Mouse (Mus musculus) heart, postnatal 0 days (tissue): ENCODE results near the gene Pam. TPM values are rescaled to one million over a fixed set of nuclear protein-coding genes. Genes with fewer than 3 reads are reported as not detected.

ENCODE experiments used
- ATAC-seq: fragments of 200-750 bp; cut with Nextera tagmentation; 2 replicates; pipeline ENCODE4 v1.8.0; 2017; ENCODE audit warnings: low read depth, moderate number of reproducible peaks, moderate library complexity; ENCODE audit not compliant: insufficient read depth
- DNase-seq: peaks from one replicate; pipeline ENCODE4 v3.0.0-alpha.2; 2016; ENCODE audit warnings: low spot score
- H3K27ac ChIP-seq: fragments of 300-500 bp; sonication (generic); 2 replicates; pipeline ENCODE4 v1.5.1; 2014; ENCODE audit warnings: low read depth, mild to moderate bottlenecking
- H3K27me3 ChIP-seq: fragments of 300-500 bp; sonication (generic); 2 replicates; pipeline ENCODE4 v1.6.1; 2014; ENCODE audit warnings: low read length, mixed read lengths; ENCODE audit not compliant: control insufficient read depth, insufficient read depth
- H3K36me3 ChIP-seq: fragments of 300-500 bp; sonication (generic); replicated peaks from 2 replicates; pipeline ENCODE4 v1.6.1; 2014; ENCODE audit warnings: low read length, mixed read lengths; ENCODE audit not compliant: control insufficient read depth, insufficient read depth
- H3K4me1 ChIP-seq: fragments of 300-500 bp; sonication (generic); 2 replicates; pipeline ENCODE4 v1.6.1; 2014; ENCODE audit warnings: antibody characterized with exemption; ENCODE audit not compliant: control insufficient read depth, insufficient read depth
- H3K4me2 ChIP-seq: fragments of 300-500 bp; sonication (generic); 2 replicates; pipeline ENCODE4 v1.6.1; 2014; ENCODE audit warnings: low read depth, mild to moderate bottlenecking, low read length, moderate library complexity
- H3K4me3 ChIP-seq: fragments of 300-500 bp; sonication (generic); 2 replicates; pipeline ENCODE4 v1.5.1; 2014; ENCODE audit warnings: low read depth, low read length
- H3K9ac ChIP-seq: fragments of 300-500 bp; sonication (generic); replicated peaks from 2 replicates; pipeline ENCODE4 v1.6.1; 2014; ENCODE audit warnings: low read depth, low read length, mixed read lengths
- H3K9me3 ChIP-seq: fragments of 300-500 bp; sonication (generic); replicated peaks from 2 replicates; pipeline ENCODE4 v1.6.1; 2016; ENCODE audit warnings: low read length; ENCODE audit not compliant: control insufficient read depth
- CTCF ChIP-seq: IDR thresholded peaks from 2 replicates; pipeline ENCODE4 v1.5.1; 2016; ENCODE audit warnings: antibody characterized with exemption, control low read depth, low read depth
- EP300 ChIP-seq: IDR thresholded peaks from 2 replicates; pipeline ENCODE4 v1.6.1; 2016; ENCODE audit warnings: antibody characterized with exemption, low read depth
- WGBS: fragments of 180-500 bp; shearing (Covaris S2); extraction: QIAGEN DNeasy Blood & Tissue Kit; methylation state at CpG from one replicate; pipeline ENCODE4 v1.1.7; 2014; 5-methylcytosine and 5-hydroxymethylcytosine counted together
- polyA plus RNA-seq: library from polyadenylated mRNA; unstranded; fragments of >200 nt; fragmentation: Nextera tagmentation; extraction: Ambion mirVana; gene quantifications from 2 replicates; pipeline ENCODE4 v1.2.1, GENCODE M21; 2015
- total RNA-seq: library from RNA; depleted of rRNA; stranded (reverse); fragments of >200 nt; gene quantifications from 2 replicates; pipeline ENCODE4 v1.2.3, GENCODE M21; 2014; ENCODE audit warnings: low replicate concordance

The Pam gene
- total and polyA plus RNA-seq, 2 experiments from 2014 or later: 804 to 1,082 TPM

DNA sequence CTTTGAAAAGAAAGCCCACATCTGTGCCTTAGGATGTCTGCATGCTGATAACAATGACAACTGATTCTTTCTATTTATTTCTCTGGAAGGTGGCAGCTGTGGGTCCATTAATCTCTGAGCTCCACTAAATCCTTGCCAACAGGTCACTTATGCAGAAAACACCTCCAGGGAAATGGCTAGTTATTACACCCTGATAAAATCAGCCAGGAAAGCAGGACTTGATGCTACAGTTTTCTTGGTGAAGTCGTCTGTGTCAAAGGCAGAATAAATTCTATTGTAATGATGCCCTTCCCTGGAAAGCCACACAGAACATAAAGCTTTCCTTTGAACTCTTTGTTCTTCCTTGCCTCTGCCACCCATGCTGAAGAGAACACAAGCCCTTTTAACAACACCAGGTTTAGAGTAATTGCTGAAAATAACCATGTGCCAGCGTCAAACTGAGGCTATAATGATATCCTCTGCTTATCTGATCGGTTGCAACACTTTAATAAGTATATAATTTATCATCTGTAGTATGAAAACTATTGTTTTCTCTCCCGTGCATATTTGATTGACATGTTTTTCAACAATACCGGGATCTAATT is 47.1 kb downstream of the Pam start:
- TF ChIP-seq EP300 (no peak), CTCF (no peak)
- Histone ChIP-seq H3K27ac (no peak overlapping the region), H3K9ac (no peak overlapping the region), H3K9me3 (no peaks in the 10 kb centered on the region), H3K4me3 (no peak overlapping the region), H3K4me1 (peaks cover 7% of the 10 kb centered on the region; the same call in 1 of the 2 replicates), H3K36me3 (no peaks in the 10 kb centered on the region), H3K4me2 (no peak overlapping the region), H3K27me3 (no peaks in the 10 kb centered on the region)
- DNase-seq: no peak
- no peak for ATAC-seq
- 60% methylated on average over 5 of the region's 5 CpGs for WGBS

DNA sequence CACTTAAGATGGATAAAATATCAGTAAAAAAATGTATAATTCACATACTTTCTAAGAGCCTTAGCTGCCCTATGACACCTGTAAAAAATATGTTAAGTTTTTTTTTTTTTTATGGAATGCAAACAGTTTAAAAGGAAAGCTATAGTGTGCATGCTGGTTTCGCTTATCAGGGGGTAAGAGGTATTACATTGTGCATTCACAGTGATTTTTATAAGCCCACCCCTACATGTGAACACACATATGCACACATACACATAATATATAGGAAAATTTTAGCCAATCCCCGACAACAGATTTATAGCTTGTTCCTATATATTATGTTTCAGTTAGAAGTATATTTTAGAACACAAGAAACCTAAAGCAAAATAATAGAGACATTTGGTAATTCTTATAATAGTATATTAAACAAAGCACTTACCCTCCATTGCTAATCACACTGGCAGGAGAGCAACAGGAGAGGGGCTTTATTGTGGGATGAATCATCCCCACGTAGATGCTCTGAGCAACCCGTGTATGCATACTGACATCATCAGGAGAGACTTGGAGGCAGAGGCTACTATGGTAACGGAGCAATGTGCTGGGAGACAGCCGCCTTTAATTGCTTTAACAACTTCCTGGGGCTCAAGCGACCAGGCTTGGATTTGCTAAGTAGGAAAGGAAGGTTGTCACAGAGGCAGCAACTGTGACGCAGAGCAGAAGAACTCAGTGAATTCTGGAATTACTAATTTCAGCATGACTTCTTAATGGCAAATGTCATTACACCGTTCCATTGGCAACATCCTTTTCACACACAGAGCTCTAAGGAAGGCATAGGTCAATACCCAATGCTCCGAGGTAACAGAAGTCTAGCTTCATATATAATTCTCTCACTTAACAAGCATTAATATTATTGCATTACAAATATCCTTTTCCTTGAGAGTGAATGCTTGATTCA is 47.9 kb downstream of the Pam start:
- H3K4me3 ChIP-seq: no peak overlapping the region
- no peak overlapping the region for H3K27ac ChIP-seq
- 0 out of 2 replicates have a peak, but pooled peaks have one; percentile 14 for ATAC-seq

DNA sequence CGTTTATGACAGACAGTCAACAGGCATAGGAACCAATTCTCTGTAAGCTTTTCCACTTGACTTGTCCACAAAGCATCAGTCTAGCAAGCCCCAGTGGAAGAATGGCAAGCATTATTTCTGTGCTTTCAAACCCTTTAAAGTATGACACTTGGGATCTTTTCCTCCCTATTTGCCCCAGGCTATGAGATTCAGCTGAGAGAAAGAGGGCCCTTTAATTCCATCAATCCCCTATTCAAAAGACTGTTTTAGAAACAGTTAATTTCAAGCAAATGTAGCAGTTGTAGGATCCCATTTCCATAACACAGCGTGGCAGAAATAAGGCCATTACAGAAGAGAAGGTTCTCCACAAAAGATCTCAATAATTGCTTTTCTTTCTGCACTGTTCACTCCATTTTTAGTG is 53.0 kb downstream of the Pam start:
- Histone ChIP-seq H3K9ac (no peak overlapping the region), H3K27me3 (no peaks in the 10 kb centered on the region), H3K27ac (no peak overlapping the region), H3K36me3 (no peaks in the 10 kb centered on the region), H3K4me3 (no peak overlapping the region), H3K4me1 (no peaks in the 10 kb centered on the region), H3K9me3 (no peaks in the 10 kb centered on the region), H3K4me2 (no peak overlapping the region)
- no peak for TF ChIP-seq EP300
- DNase-seq (no peak), ATAC-seq (no peak)
- WGBS: 83% methylated on average over 2 of the region's 2 CpGs

More for the DNA sequence above, 47.9 kb downstream of the Pam start:
- Histone ChIP-seq H3K9me3 (no peaks in the 10 kb centered on the region), H3K4me2 (no peak overlapping the region), H3K9ac (no peak overlapping the region), H3K4me1 (peaks cover 7% of the 10 kb centered on the region; the same call in 1 of the 2 replicates), H3K36me3 (no peaks in the 10 kb centered on the region), H3K27me3 (no peaks in the 10 kb centered on the region)
- 42% methylated on average over 10 of the region's 10 CpGs for WGBS
- no peak for TF ChIP-seq EP300
- no peak for TF ChIP-seq CTCF
- DNase-seq: peak; percentile 16

DNA sequence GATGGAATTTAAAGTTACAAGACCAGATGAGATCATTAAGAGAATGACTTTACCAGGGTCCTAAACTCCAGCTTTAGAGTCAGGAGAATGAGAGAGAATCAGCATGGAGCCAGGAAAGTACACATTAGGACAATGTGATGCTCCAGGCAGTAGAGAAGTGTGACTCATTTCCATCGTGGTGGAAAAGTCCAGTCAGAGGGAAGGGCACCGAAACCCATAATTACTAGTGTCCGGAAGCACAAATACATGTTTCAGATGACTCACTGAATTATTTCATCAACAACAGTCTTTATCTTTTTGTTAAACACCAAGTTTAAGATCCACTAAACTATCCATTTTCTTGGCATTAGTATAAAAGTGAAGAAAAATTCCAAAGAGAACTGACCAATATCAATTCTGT is 57.2 kb downstream of the Pam start:
- H3K27ac ChIP-seq: no peak overlapping the region
- ATAC-seq (no peak), DNase-seq (no peak)
- no peak overlapping the region for H3K4me2 ChIP-seq
- no peaks in the 10 kb centered on the region for H3K9me3 ChIP-seq
- H3K9ac ChIP-seq: no peak overlapping the region
- 64% methylated on average over 3 of the region's 3 CpGs for WGBS
- no peaks in the 10 kb centered on the region for H3K36me3 ChIP-seq
- H3K4me3 ChIP-seq: no peak overlapping the region
- H3K4me1 ChIP-seq: no peaks in the 10 kb centered on the region; the same call in 1 of the 2 replicates
- H3K27me3 ChIP-seq: no peaks in the 10 kb centered on the region
- no peak for TF ChIP-seq CTCF
- no peak for TF ChIP-seq EP300

DNA sequence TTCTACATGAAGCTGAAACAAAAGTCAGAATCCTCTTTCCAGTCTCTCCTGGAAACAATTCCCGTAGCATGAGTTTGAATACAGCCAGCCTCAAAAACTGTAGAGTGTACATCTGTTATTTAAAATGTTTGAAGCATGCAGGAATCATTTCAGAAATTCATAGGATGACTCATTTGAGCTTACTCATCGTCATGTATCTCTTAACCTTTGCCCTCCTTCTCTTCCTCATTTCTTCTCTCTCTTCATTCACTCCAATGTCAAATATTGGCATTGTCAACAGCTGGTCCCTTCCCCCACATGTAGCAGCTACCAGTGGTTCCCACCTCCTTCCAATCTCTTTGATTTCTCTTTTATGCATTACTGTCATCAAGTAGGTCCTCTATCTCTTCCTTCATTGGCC is 59.7 kb downstream of the Pam start:
- 70% methylated on average over 2 of the region's 2 CpGs for WGBS

More for the DNA sequence above, 59.7 kb downstream of the Pam start:
- peaks cover 1% of the 10 kb centered on the region; the same call in 1 of the 2 replicates for H3K4me1 ChIP-seq
- no peaks in the 10 kb centered on the region for H3K27me3 ChIP-seq
- H3K9me3 ChIP-seq: no peaks in the 10 kb centered on the region
- no peak overlapping the region for H3K27ac ChIP-seq
- H3K4me3 ChIP-seq: no peak overlapping the region
- ATAC-seq (no peak), DNase-seq (no peak)
- H3K4me2 ChIP-seq: no peak overlapping the region
- TF ChIP-seq CTCF (no peak), EP300 (no peak)
- no peak overlapping the region for H3K9ac ChIP-seq
- H3K36me3 ChIP-seq: no peaks in the 10 kb centered on the region
